Mouse (Mus musculus): ENCODE results near the gene Peg10. TPM values are rescaled to one million over a fixed set of nuclear protein-coding genes. Genes with fewer than 3 reads are reported as not detected.
"Not testable (repeated sequence)": the region's sequence is repeated elsewhere in the genome, so short reads cannot be mapped to it uniquely, and the experiment has no call there.

The Peg10 gene
- polyA plus RNA-seq, 1 experiment, result 458 TPM

DNA sequence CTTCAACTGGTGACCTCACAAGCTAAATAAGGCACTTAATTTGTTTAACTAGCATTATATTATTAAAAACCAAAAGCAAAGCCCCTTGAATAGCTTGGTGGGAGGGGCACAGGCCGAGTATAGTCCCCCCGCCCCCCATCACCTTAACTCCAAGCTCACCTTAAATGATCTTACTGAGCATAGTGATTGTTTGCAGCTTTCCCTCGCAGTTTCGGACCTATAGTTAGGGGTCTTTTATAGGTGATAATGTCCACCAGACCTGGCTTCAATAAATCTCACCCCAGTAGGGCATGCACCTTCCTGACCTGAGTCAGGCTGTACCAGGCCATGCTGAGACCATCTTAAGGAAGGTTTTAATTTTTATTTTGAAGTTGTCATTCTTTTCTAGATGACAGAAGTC lies 4.2 kb downstream of the Peg10 start:
- TF ChIP-seq POLR2A (IDR thresholded peaks at IDR 0.05; ENCODE audit: insufficient read depth, low read length) (no peak), CTCF (IDR thresholded peaks at IDR 0.05; ENCODE audit: low read depth, low read length) (no peak), EP300 (IDR thresholded peaks at IDR 0.05; ENCODE audit: insufficient read depth, low read depth, low read length) (no peak)
- Histone ChIP-seq H3K9ac (ENCODE audit: low read depth, poor library complexity, severe bottlenecking) (no peak overlapping the region), H3K36me3 (ENCODE audit: control insufficient read depth, insufficient read depth, low read length, poor library complexity, severe bottlenecking) (no peaks in the 10 kb centered on the region), H3K4me1 (ENCODE audit: control insufficient read depth, insufficient read depth, low read length) (no peaks in the 10 kb centered on the region), H3K4me3 (ENCODE audit: low read depth, low read length) (no peak overlapping the region), H3K27me3 (ENCODE audit: control insufficient read depth, insufficient read depth, low read length, poor library complexity, severe bottlenecking) (no peaks in the 10 kb centered on the region), H3K9me3 (replicated peaks; ENCODE audit: control insufficient read depth, insufficient read depth, low read length, poor library complexity, severe bottlenecking) (peaks cover 21% of the 10 kb centered on the region), H3K27ac (ENCODE audit: insufficient read depth, low read length) (no peak overlapping the region)

DNA sequence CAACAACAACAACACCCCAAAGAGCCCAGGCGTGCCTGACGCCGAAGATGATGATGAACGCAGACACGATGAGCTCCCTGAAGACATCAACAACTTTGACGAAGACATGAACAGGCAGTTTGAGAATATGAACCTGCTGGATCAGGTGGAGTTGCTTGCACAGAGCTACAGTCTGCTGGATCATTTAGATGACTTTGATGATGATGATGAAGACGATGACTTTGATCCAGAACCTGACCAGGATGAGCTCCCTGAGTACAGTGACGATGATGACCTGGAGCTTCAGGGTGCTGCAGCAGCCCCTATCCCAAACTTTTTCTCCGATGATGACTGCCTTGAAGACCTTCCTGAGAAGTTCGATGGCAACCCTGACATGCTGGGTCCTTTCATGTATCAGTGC lies 7.2 kb downstream of the Peg10 start:
- Histone ChIP-seq H3K9me3 (replicated peaks; ENCODE audit: control insufficient read depth, insufficient read depth, low read length, poor library complexity, severe bottlenecking) (peaks cover 19% of the 10 kb centered on the region), H3K27ac (ENCODE audit: insufficient read depth, low read length) (no peak overlapping the region), H3K4me3 (ENCODE audit: low read depth, low read length) (no peak overlapping the region), H3K27me3 (ENCODE audit: control insufficient read depth, insufficient read depth, low read length, poor library complexity, severe bottlenecking) (no peaks in the 10 kb centered on the region), H3K4me1 (ENCODE audit: control insufficient read depth, insufficient read depth, low read length) (no peaks in the 10 kb centered on the region), H3K9ac (ENCODE audit: low read depth, poor library complexity, severe bottlenecking) (no peak overlapping the region), H3K36me3 (ENCODE audit: control insufficient read depth, insufficient read depth, low read length, poor library complexity, severe bottlenecking) (no peaks in the 10 kb centered on the region)
- TF ChIP-seq CTCF (IDR thresholded peaks at IDR 0.05; ENCODE audit: low read depth, low read length) (no peak), POLR2A (IDR thresholded peaks at IDR 0.05; ENCODE audit: insufficient read depth, low read length) (no peak), EP300 (IDR thresholded peaks at IDR 0.05; ENCODE audit: insufficient read depth, low read depth, low read length) (no peak)

- Histone ChIP-seq H3K27ac (ENCODE audit: insufficient read depth, low read length) (no peak overlapping the region), H3K36me3 (ENCODE audit: control insufficient read depth, insufficient read depth, low read length, poor library complexity, severe bottlenecking) (no peaks in the 10 kb centered on the region), H3K9ac (ENCODE audit: low read depth, poor library complexity, severe bottlenecking) (no peak overlapping the region), H3K9me3 (replicated peaks; ENCODE audit: control insufficient read depth, insufficient read depth, low read length, poor library complexity, severe bottlenecking) (peaks cover 19% of the 10 kb centered on the region), H3K27me3 (ENCODE audit: control insufficient read depth, insufficient read depth, low read length, poor library complexity, severe bottlenecking) (no peaks in the 10 kb centered on the region), H3K4me3 (ENCODE audit: low read depth, low read length) (no peak overlapping the region), H3K4me1 (ENCODE audit: control insufficient read depth, insufficient read depth, low read length) (no peaks in the 10 kb centered on the region)
- no peak for TF ChIP-seq POLR2A (IDR thresholded peaks at IDR 0.05; ENCODE audit: insufficient read depth, low read length)
- TF ChIP-seq EP300 (IDR thresholded peaks at IDR 0.05; ENCODE audit: insufficient read depth, low read depth, low read length), result no peak
- TF ChIP-seq CTCF (IDR thresholded peaks at IDR 0.05; ENCODE audit: low read depth, low read length), result no peak
These were observed 7.8 kb downstream of the Peg10 start for GRCm38 (mm10) chr6:4754886-4755285.

GRCm38 (mm10) chr6:4761415-4762142 lies 14.5 kb downstream of the Peg10 start:
- H3K27me3 ChIP-seq (ENCODE audit: control insufficient read depth, insufficient read depth, low read length, poor library complexity, severe bottlenecking); H3K4me1 ChIP-seq (ENCODE audit: control insufficient read depth, insufficient read depth, low read length); H3K9ac ChIP-seq (ENCODE audit: low read depth, poor library complexity, severe bottlenecking); H3K27ac ChIP-seq (ENCODE audit: insufficient read depth, low read length); H3K36me3 ChIP-seq (ENCODE audit: control insufficient read depth, insufficient read depth, low read length, poor library complexity, severe bottlenecking); H3K9me3 ChIP-seq (replicated peaks; ENCODE audit: control insufficient read depth, insufficient read depth, low read length, poor library complexity, severe bottlenecking); H3K4me3 ChIP-seq (ENCODE audit: low read depth, low read length): not testable (repeated sequence)

DNA sequence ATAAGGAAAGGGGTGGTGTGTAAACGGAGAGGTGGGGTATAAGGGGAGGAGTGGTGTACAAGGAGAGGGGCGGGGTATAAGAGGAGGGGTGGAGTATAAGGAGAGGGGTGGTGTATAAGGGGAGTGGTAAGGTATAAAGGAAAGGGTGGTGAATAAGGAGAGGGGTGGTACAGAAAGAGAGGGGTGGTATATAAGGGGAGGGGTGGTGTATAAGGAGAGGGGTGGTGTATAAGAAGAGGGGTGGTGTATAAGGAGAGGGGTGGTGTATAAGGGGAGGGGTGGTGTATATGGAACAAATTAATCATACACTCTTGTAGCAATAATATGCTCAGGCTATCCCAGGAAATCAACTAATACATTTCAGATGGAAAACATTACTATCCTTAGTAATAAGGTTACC lies 15.1 kb downstream of the Peg10 start:
- Histone ChIP-seq H3K4me1 (ENCODE audit: control insufficient read depth, insufficient read depth, low read length) (no peaks in the 10 kb centered on the region), H3K9ac (ENCODE audit: low read depth, poor library complexity, severe bottlenecking) (no peak overlapping the region), H3K9me3 (replicated peaks; ENCODE audit: control insufficient read depth, insufficient read depth, low read length, poor library complexity, severe bottlenecking) (no peaks in the 10 kb centered on the region), H3K27me3 (ENCODE audit: control insufficient read depth, insufficient read depth, low read length, poor library complexity, severe bottlenecking) (no peaks in the 10 kb centered on the region), H3K27ac (ENCODE audit: insufficient read depth, low read length) (no peak overlapping the region), H3K36me3 (ENCODE audit: control insufficient read depth, insufficient read depth, low read length, poor library complexity, severe bottlenecking) (no peaks in the 10 kb centered on the region), H3K4me3 (ENCODE audit: low read depth, low read length) (no peak overlapping the region)
- TF ChIP-seq EP300 (IDR thresholded peaks at IDR 0.05; ENCODE audit: insufficient read depth, low read depth, low read length), result no peak
- TF ChIP-seq POLR2A (IDR thresholded peaks at IDR 0.05; ENCODE audit: insufficient read depth, low read length), result no peak
- no peak for TF ChIP-seq CTCF (IDR thresholded peaks at IDR 0.05; ENCODE audit: low read depth, low read length)

DNA sequence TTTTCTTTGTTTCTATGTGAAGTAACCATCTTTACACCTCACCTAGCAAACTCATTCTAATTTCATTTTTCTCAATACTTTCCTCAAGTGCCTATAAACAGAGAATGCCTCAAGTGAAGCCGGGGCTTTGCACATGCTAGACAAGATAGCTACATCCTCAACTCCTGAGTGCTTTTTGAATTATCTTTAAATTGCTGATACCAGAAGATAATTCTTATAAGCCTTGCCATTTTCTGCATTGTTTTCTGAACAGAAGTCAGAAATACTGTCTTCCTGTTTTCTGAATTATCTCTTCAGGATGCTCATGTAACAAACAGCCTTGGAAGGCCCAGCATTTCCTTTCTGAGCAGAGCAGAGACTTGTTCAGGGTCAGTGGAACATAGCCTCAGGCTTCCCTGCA lies 49.2 kb downstream of the Peg10 start:
- Histone ChIP-seq H3K27ac (ENCODE audit: insufficient read depth, low read length) (no peak overlapping the region), H3K27me3 (ENCODE audit: control insufficient read depth, insufficient read depth, low read length, poor library complexity, severe bottlenecking) (no peaks in the 10 kb centered on the region), H3K36me3 (ENCODE audit: control insufficient read depth, insufficient read depth, low read length, poor library complexity, severe bottlenecking) (no peaks in the 10 kb centered on the region), H3K9me3 (replicated peaks; ENCODE audit: control insufficient read depth, insufficient read depth, low read length, poor library complexity, severe bottlenecking) (no peaks in the 10 kb centered on the region), H3K9ac (ENCODE audit: low read depth, poor library complexity, severe bottlenecking) (no peak overlapping the region), H3K4me1 (ENCODE audit: control insufficient read depth, insufficient read depth, low read length) (no peaks in the 10 kb centered on the region), H3K4me3 (ENCODE audit: low read depth, low read length) (no peak overlapping the region)
- TF ChIP-seq CTCF (IDR thresholded peaks at IDR 0.05; ENCODE audit: low read depth, low read length), result no peak
- no peak for TF ChIP-seq POLR2A (IDR thresholded peaks at IDR 0.05; ENCODE audit: insufficient read depth, low read length)
- TF ChIP-seq EP300 (IDR thresholded peaks at IDR 0.05; ENCODE audit: insufficient read depth, low read depth, low read length), result no peak

DNA sequence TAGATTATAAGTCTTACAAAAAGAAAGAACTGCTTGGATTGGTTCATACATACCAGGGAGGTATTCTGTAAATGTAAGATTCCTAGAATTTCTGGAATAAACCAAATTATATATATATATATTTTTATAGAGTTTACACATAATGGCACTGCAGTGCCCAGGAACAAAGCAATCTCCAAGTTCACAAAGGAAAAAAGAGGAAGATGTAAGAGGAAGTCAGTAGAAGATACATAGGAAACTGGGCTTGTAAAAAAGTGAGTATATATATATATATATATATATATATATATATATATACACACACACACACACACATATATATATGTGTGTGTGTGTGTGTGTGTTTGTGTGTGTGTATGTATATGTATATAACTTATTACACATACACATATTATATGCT lies 50.2 kb downstream of the Peg10 start:
- H3K27me3 ChIP-seq (ENCODE audit: control insufficient read depth, insufficient read depth, low read length, poor library complexity, severe bottlenecking); H3K4me1 ChIP-seq (ENCODE audit: control insufficient read depth, insufficient read depth, low read length); H3K4me3 ChIP-seq (ENCODE audit: low read depth, low read length); H3K36me3 ChIP-seq (ENCODE audit: control insufficient read depth, insufficient read depth, low read length, poor library complexity, severe bottlenecking); H3K27ac ChIP-seq (ENCODE audit: insufficient read depth, low read length); H3K9ac ChIP-seq (ENCODE audit: low read depth, poor library complexity, severe bottlenecking); H3K9me3 ChIP-seq (replicated peaks; ENCODE audit: control insufficient read depth, insufficient read depth, low read length, poor library complexity, severe bottlenecking): not testable (repeated sequence)

All from ES-Bruce4 (cell line).